ENCODE assay signal across 8 mouse cellular contexts in genomic region chr14:54578063-54578462, GRCm38 (mm10). TPM values are rescaled to one million over a fixed set of nuclear protein-coding genes. Genes with fewer than 3 reads are reported as not detected.
DNase-seq lines count a peak whose midpoint lies in the region; ATAC-seq and TF ChIP-seq lines count a peak whose summit lies in the region.

No protein-coding gene starts in this region.

- DNase-seq in gastrocnemius, adult 2 months = peak; percentile 36
- DNase-seq in gastrocnemius, postnatal 25 days = no peak
- peak; percentile 87 for DNase-seq in R1 (ENCODE audit: low read depth, low spot score)
- DNase-seq in lung, postnatal 36 days = peak; percentile 76

- peak overlapping the region; percentile 91 for H3K9ac ChIP-seq in forebrain, embryonic 13.5 days
- H3K9ac ChIP-seq in kidney, embryonic 14.5 days (ENCODE audit: low read depth, low read length) = peak overlapping the region; percentile 95
- H3K9ac ChIP-seq in stomach, embryonic 16.5 days (ENCODE audit: low read length) = peak overlapping the region; percentile 90

- intact Hi-C loops in gastrocnemius, adult 2 months (cut with DNase I) = loop anchor here (5.0 kb wide), 2 partner anchors 51 to 351 kb away; no protein-coding TSS in a partner anchor

- ATAC-seq in forebrain, embryonic 13.5 days = peak; percentile 25; the same call in 1 of the 2 replicates
- peak; percentile 7; the same call in 1 of the 2 replicates for ATAC-seq in kidney, embryonic 14.5 days (ENCODE audit: low FRiP score, low TSS enrichment)
- no peak for ATAC-seq in stomach, embryonic 16.5 days (ENCODE audit: insufficient read depth, low FRiP score)
- no peak for ATAC-seq in erythroid progenitor cell, adult 5-6 weeks (replicated peaks; ENCODE audit: low FRiP score, poor library complexity, severe bottlenecking)

- H3K4me3 ChIP-seq in gastrocnemius, adult 2 months = peak overlapping the region; percentile 90
- H3K4me3 ChIP-seq in forebrain, embryonic 13.5 days = peak overlapping the region; percentile 67
- peak overlapping the region; percentile 95 for H3K4me3 ChIP-seq in kidney, embryonic 14.5 days (ENCODE audit: low read length)
- peak overlapping the region; percentile 88 for H3K4me3 ChIP-seq in stomach, embryonic 16.5 days (replicated peaks; ENCODE audit: low read length)

- peak overlapping the region; percentile 79 for H3K4me2 ChIP-seq in forebrain, embryonic 13.5 days
- H3K4me2 ChIP-seq in kidney, embryonic 14.5 days (replicated peaks; ENCODE audit: low read depth, low read length) = peak overlapping the region; percentile 90
- peak overlapping the region; percentile 57 for H3K4me2 ChIP-seq in stomach, embryonic 16.5 days (ENCODE audit: low read depth, low read length)

- H3K27ac ChIP-seq in gastrocnemius, adult 2 months = peak overlapping the region; percentile 88
- H3K27ac ChIP-seq in forebrain, embryonic 13.5 days = peak overlapping the region; percentile 78
- peak overlapping the region; percentile 97 for H3K27ac ChIP-seq in kidney, embryonic 14.5 days (ENCODE audit: low read depth, low read length)
- H3K27ac ChIP-seq in stomach, embryonic 16.5 days (ENCODE audit: low read length) = peak overlapping the region; percentile 86

- no peaks in the 10 kb centered on the region for H3K9me3 ChIP-seq in forebrain, embryonic 13.5 days (replicated peaks)
- H3K9me3 ChIP-seq in kidney, embryonic 14.5 days (ENCODE audit: control insufficient read depth, low read length) = no peaks in the 10 kb centered on the region
- H3K9me3 ChIP-seq in stomach, embryonic 16.5 days (replicated peaks; ENCODE audit: control insufficient read depth, low read length) = no peaks in the 10 kb centered on the region

- peaks cover 10% of the 10 kb centered on the region for H3K27me3 ChIP-seq in forebrain, embryonic 13.5 days
- no peaks in the 10 kb centered on the region for H3K27me3 ChIP-seq in kidney, embryonic 14.5 days (ENCODE audit: control insufficient read depth, insufficient read depth, low read length)
- no peaks in the 10 kb centered on the region for H3K27me3 ChIP-seq in stomach, embryonic 16.5 days (ENCODE audit: control insufficient read depth, insufficient read depth, low read length)

- H3K36me3 ChIP-seq in forebrain, embryonic 13.5 days (ENCODE audit: poor library complexity, severe bottlenecking) = peaks cover 6% of the 10 kb centered on the region
- H3K36me3 ChIP-seq in kidney, embryonic 14.5 days (ENCODE audit: control insufficient read depth, insufficient read depth, low read length) = peaks cover 5% of the 10 kb centered on the region; the same call in 1 of the 2 replicates
- H3K36me3 ChIP-seq in stomach, embryonic 16.5 days (ENCODE audit: control insufficient read depth, insufficient read depth, low read length) = no peaks in the 10 kb centered on the region

- peak; percentile 66 for TF ChIP-seq CTCF in gastrocnemius, adult 2 months (IDR thresholded peaks at IDR 0.05)

- H3K4me1 ChIP-seq in forebrain, embryonic 13.5 days = peaks cover 52% of the 10 kb centered on the region
- peaks cover 30% of the 10 kb centered on the region for H3K4me1 ChIP-seq in kidney, embryonic 14.5 days (ENCODE audit: control insufficient read depth, insufficient read depth, low read length)
- peaks cover 27% of the 10 kb centered on the region for H3K4me1 ChIP-seq in stomach, embryonic 16.5 days (ENCODE audit: control insufficient read depth, insufficient read depth, low read length)

- WGBS in forebrain, embryonic 13.5 days = 3% methylated on average over 10 of the region's 10 CpGs
- under 1% methylated on average over 10 of the region's 10 CpGs for WGBS in kidney, embryonic 14.5 days
- under 1% methylated on average over 10 of the region's 10 CpGs for WGBS in stomach, embryonic 16.5 days

RNA-seq across cellular contexts. Expression of gene Ajuba, which starts 0.7 kb away (rescaled TPM):
- total RNA-seq in gastrocnemius, adult 2 months (2021) = 1 to 10 TPM; 1.4 to 1.8 TPM
- total RNA-seq in gastrocnemius, postnatal 25 days (2021) = 1 to 10 TPM; 2.3 to 2.6 TPM
- polyA plus RNA-seq in forebrain, embryonic 13.5 days (2015; fragmentation: Nextera tagmentation; extraction: Ambion mirVana) = 18.8 and 20.3 TPM in 2 replicates
- polyA plus RNA-seq in kidney, embryonic 14.5 days (2014; fragmentation: Nextera tagmentation; extraction: Ambion mirVana) = 17.4 and 32.2 TPM in 2 replicates
- polyA plus RNA-seq in stomach, embryonic 16.5 days (2015; fragmentation: Nextera tagmentation; extraction: Ambion mirVana) = 19.5 and 20.6 TPM in 2 replicates
- total RNA-seq in erythroid progenitor cell, adult 5-6 weeks (2015; ENCODE audit: low replicate concordance) = 2.5 TPM in 1 of 2 replicates, not detected in the other
- total RNA-seq in erythroid progenitor cell, adult 5-6 weeks (2017; ENCODE audit: low replicate concordance) = not detected in 2 replicates

RNA-seq across cellular contexts. Expression of gene Haus4, which starts 23.6 kb away (rescaled TPM):
- total RNA-seq in gastrocnemius, adult 2 months (2021) = 1 to 10 TPM; 3.1 to 3.3 TPM
- 1 to 10 TPM; 2.8 to 3.8 TPM for total RNA-seq in gastrocnemius, postnatal 25 days (2021)
- polyA plus RNA-seq in forebrain, embryonic 13.5 days (2015; fragmentation: Nextera tagmentation; extraction: Ambion mirVana) = 39.7 and 43.1 TPM in 2 replicates
- 56.3 and 60.9 TPM in 2 replicates for polyA plus RNA-seq in kidney, embryonic 14.5 days (2014; fragmentation: Nextera tagmentation; extraction: Ambion mirVana)
- 39.0 and 44.4 TPM in 2 replicates for polyA plus RNA-seq in stomach, embryonic 16.5 days (2015; fragmentation: Nextera tagmentation; extraction: Ambion mirVana)
- 63.4 and 91.4 TPM in 2 replicates for total RNA-seq in erythroid progenitor cell, adult 5-6 weeks (2015; ENCODE audit: low replicate concordance)
- 43.3 and 75.6 TPM in 2 replicates for total RNA-seq in erythroid progenitor cell, adult 5-6 weeks (2017; ENCODE audit: low replicate concordance)

RNA-seq across cellular contexts. Expression of gene 4931414P19Rik, which starts 27.7 kb away (rescaled TPM):
- total RNA-seq in gastrocnemius, adult 2 months (2021) = 1 to 10 TPM; 2.2 to 4.0 TPM
- 1 to 10 TPM; 2.9 to 3.4 TPM for total RNA-seq in gastrocnemius, postnatal 25 days (2021)
- 8.3 and 9.4 TPM in 2 replicates for polyA plus RNA-seq in forebrain, embryonic 13.5 days (2015; fragmentation: Nextera tagmentation; extraction: Ambion mirVana)
- 5.7 and 7.7 TPM in 2 replicates for polyA plus RNA-seq in kidney, embryonic 14.5 days (2014; fragmentation: Nextera tagmentation; extraction: Ambion mirVana)
- 8.2 and 9.0 TPM in 2 replicates for polyA plus RNA-seq in stomach, embryonic 16.5 days (2015; fragmentation: Nextera tagmentation; extraction: Ambion mirVana)
- 1.3 and 14.1 TPM in 2 replicates for total RNA-seq in erythroid progenitor cell, adult 5-6 weeks (2015; ENCODE audit: low replicate concordance)
- 2.2 and 4.7 TPM in 2 replicates for total RNA-seq in erythroid progenitor cell, adult 5-6 weeks (2017; ENCODE audit: low replicate concordance)

RNA-seq across cellular contexts. Expression of gene Psmb5, which starts 39.8 kb away (rescaled TPM):
- 100 to 1,000 TPM; 161 to 172 TPM for total RNA-seq in gastrocnemius, adult 2 months (2021)
- total RNA-seq in gastrocnemius, postnatal 25 days (2021) = 100 to 1,000 TPM; 175 to 184 TPM
- polyA plus RNA-seq in forebrain, embryonic 13.5 days (2015; fragmentation: Nextera tagmentation; extraction: Ambion mirVana) = 462 and 492 TPM in 2 replicates
- polyA plus RNA-seq in kidney, embryonic 14.5 days (2014; fragmentation: Nextera tagmentation; extraction: Ambion mirVana) = 420 and 456 TPM in 2 replicates
- 346 and 368 TPM in 2 replicates for polyA plus RNA-seq in stomach, embryonic 16.5 days (2015; fragmentation: Nextera tagmentation; extraction: Ambion mirVana)
- 44.9 and 56.2 TPM in 2 replicates for total RNA-seq in erythroid progenitor cell, adult 5-6 weeks (2015; ENCODE audit: low replicate concordance)
- total RNA-seq in erythroid progenitor cell, adult 5-6 weeks (2017; ENCODE audit: low replicate concordance) = 8.7 and 14.7 TPM in 2 replicates

RNA-seq across cellular contexts. Expression of gene Psmb11, which starts 43.2 kb away (rescaled TPM):
- total RNA-seq in gastrocnemius, adult 2 months (2021) = not detected
- total RNA-seq in gastrocnemius, postnatal 25 days (2021) = not detected
- polyA plus RNA-seq in forebrain, embryonic 13.5 days (2015; fragmentation: Nextera tagmentation; extraction: Ambion mirVana) = 0.04 TPM in 1 of 2 replicates, not detected in the other
- polyA plus RNA-seq in kidney, embryonic 14.5 days (2014; fragmentation: Nextera tagmentation; extraction: Ambion mirVana) = not detected in 2 replicates
- polyA plus RNA-seq in stomach, embryonic 16.5 days (2015; fragmentation: Nextera tagmentation; extraction: Ambion mirVana) = not detected in 2 replicates
- total RNA-seq in erythroid progenitor cell, adult 5-6 weeks (2015; ENCODE audit: low replicate concordance) = not detected in 2 replicates
- total RNA-seq in erythroid progenitor cell, adult 5-6 weeks (2017; ENCODE audit: low replicate concordance) = not detected in 2 replicates

Comparison
In these comparisons a context has a peak if more than half of its experiments do, and no peak if none do; other contexts are left out.
1. ATAC-seq: peak in forebrain, embryonic 13.5 days (single experiment) and kidney, embryonic 14.5 days (single experiment); none in stomach, embryonic 16.5 days (single experiment) and erythroid progenitor cell, adult 5-6 weeks (single experiment).
2. RNA of gene Haus4, which starts 23.6 kb away (total RNA-seq): 43.3 to 91.4 TPM in erythroid progenitor cell, adult 5-6 weeks; 2.8 to 3.8 TPM in gastrocnemius, postnatal 25 days and 3.1 to 3.3 TPM in gastrocnemius, adult 2 months; every median in the first group is over 4 times any median in the second.
3. Peak in every context shown above with its lines, with median percentiles within 50 percentile points of each other: H3K27ac ChIP-seq, H3K4me3 ChIP-seq, H3K4me2 ChIP-seq and H3K9ac ChIP-seq.